Mouse (Mus musculus) testis, adult 2 months (tissue): ENCODE results near the gene Ppp4c.

Experiments used
- CTCF ChIP-seq: fragments of 200-500 bp; IDR thresholded peaks from 2 replicates; pipeline ENCODE4 v1.5.1; 2012; ENCODE audit warnings: low read depth, mild to moderate bottlenecking, inconsistent platforms, low read length, moderate library complexity; ENCODE audit not compliant: control insufficient read depth, insufficient read depth, insufficient replicate concordance
- POLR2A ChIP-seq: fragments of 200-500 bp; IDR thresholded peaks from 2 replicates; pipeline ENCODE4 v1.6.1; 2012; ENCODE audit warnings: low read depth, mild to moderate bottlenecking, inconsistent platforms, low read length, moderate library complexity; ENCODE audit not compliant: control insufficient read depth

DNA sequence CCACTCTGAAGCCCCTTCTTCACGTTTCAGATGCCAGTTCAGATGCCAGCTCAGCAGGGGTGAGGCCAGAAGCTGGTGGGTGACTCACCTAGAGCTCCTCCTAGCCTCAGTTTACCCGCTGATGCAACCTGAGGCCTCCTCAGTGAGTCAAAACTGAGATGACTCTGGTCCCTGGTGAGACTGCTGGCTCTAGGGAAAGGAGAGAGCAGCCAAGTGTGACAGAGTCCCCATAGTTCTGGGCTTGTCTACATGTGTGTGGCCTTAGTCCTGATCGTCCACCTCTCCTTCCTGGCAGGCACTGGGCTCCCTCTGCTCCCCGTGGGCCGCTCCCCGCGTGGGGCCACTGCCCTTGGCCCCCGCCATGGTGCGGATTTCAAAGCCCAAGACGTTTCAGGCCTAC, 14.8 kb downstream of the Ppp4c start:
- no peak for TF ChIP-seq POLR2A
- no peak for TF ChIP-seq CTCF
